Mouse (Mus musculus): ENCODE measurements around the gene Frg2f1. TPM values are rescaled to one million over a fixed set of nuclear protein-coding genes. Genes with fewer than 3 reads are reported as not detected.

Frg2f1 gene
- polyA plus RNA-seq, 1 experiment from 2014 or later = 6.3 TPM

DNA sequence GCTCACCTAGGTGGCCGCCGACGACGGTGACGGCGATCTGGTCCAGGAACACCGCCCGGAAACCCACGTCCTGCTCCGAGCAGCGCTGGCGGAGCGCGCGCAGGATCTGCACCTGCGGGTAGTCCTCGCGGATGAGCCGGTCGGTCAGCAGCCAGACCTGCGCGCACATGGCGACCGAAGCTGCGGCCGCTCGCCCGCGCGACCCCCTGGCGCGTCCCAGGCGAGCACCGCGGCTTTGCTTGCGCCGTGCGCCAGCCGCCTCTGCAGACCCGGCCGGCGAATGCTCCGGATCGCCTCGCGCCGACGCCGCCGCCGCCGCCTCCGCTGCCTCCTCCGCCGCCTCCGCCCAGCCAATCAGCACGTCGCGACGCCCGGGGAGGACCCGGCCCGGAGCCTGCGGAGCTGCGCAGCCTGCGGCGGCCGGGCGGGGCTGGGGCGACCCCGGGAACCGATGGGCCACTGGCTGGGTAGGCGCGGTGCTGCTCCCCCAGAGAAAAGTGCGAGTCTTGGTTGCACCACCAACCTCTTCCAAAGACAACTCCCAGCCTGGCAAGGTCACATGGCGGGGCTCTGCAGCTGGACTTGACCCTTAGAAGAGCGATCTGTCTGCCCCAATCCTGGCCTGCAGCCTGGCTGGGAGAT is 46.9 kb downstream of the Frg2f1 start, which contains the start of gene Rimkla:
Gene Rimkla (minus strand): TSS at position 338 of the 642 bp plus-strand sequence.
- peak within 1 kb of the TSS; percentile 94 for H3K4me2 ChIP-seq (replicated peaks)
- WGBS = under 1% methylated on average over 77 of the region's 77 CpGs
- no peaks in the 10 kb centered on the region for H3K36me3 ChIP-seq
- no peak within 1 kb of the TSS for H3K27ac ChIP-seq (replicated peaks)
- H3K4me3 ChIP-seq (replicated peaks) = peak within 1 kb of the TSS; percentile 52
- H3K9me3 ChIP-seq (replicated peaks) = no peaks in the 10 kb centered on the region
- H3K9ac ChIP-seq = no peak within 1 kb of the TSS
- H3K4me1 ChIP-seq = peaks cover 9% of the 10 kb centered on the region; the same call in 1 of the 2 replicates
- peak; percentile 80 for ATAC-seq (ENCODE audit: insufficient number of reproducible peaks, low FRiP score, low TSS enrichment, low read depth)
- H3K27me3 ChIP-seq = peaks cover 34% of the 10 kb centered on the region

DNA sequence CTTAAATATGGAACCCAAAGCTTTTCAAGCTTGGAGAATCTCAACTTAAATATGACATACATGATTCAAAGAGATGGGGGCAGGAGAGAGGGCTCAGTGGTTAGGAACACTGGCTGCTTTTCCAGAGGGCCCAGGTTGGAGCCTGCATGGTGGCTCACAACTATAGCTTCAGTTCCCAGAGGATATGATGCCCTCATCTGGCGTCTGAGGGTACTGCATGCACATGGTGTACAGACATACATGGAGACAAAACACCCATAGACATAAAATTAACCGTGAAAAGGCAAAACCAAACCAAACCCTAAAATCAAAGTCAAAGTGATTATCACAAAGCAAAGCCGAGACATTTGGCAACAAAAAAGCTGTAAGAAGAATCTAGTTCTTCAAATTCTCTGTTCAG is 48.5 kb downstream of the Frg2f1 start:
- Histone ChIP-seq H3K36me3 (no peaks in the 10 kb centered on the region), H3K4me1 (peaks cover 9% of the 10 kb centered on the region; the same call in 1 of the 2 replicates), H3K9me3 (replicated peaks) (no peaks in the 10 kb centered on the region), H3K27ac (replicated peaks) (no peak overlapping the region), H3K4me3 (replicated peaks) (no peak overlapping the region), H3K27me3 (peaks cover 34% of the 10 kb centered on the region), H3K4me2 (replicated peaks) (no peak overlapping the region), H3K9ac (no peak overlapping the region)
- WGBS = 76% methylated on average over 3 of the region's 3 CpGs
- no peak for ATAC-seq (ENCODE audit: insufficient number of reproducible peaks, low FRiP score, low TSS enrichment, low read depth)

DNA sequence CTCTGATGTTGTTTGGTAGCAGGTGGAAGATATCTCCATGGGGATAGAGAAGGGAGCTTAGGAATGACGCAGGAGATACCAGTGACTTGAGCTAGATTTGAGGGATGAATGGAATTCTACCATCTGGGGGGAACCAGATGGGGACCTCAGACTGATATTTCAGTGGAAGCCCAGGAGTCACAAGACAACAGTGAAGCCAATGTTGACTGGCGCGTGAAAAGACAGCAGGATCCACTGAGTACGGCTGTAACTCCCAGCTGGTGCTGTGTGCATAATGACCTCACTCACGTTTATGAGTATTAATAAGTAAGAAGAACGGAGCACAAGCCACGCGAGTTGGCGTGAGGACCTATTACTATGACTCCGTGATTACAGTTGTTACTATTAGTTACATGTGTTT is 49.7 kb downstream of the Frg2f1 start:
- Histone ChIP-seq H3K9me3 (replicated peaks) (no peaks in the 10 kb centered on the region), H3K27me3 (peaks cover 33% of the 10 kb centered on the region), H3K4me2 (replicated peaks) (no peak overlapping the region), H3K27ac (replicated peaks) (no peak overlapping the region), H3K4me3 (replicated peaks) (no peak overlapping the region), H3K9ac (no peak overlapping the region), H3K36me3 (no peaks in the 10 kb centered on the region), H3K4me1 (peaks cover 9% of the 10 kb centered on the region; the same call in 1 of the 2 replicates)
- no peak for ATAC-seq (ENCODE audit: insufficient number of reproducible peaks, low FRiP score, low TSS enrichment, low read depth)
- WGBS = 88% methylated on average over 10 of the region's 10 CpGs

DNA sequence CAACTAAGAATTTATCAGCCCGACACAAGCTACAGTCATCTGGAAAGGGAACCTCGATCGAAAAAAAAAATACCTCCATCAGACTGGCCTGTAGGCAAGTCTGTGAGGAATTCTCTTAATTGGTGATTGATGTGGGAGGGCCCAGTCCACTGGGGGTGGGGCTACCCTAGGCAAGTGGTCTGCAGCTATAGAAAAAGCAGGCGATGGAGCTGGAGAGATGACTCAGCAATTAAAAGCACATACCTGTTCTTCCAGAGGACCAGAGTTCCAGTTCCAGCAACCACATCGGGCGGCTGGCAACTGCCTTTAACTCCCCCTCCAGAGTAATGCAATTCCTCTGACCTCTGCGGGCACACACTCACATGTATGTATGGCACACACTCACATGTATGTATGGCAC is 54.4 kb downstream of the Frg2f1 start:
- WGBS = 61% methylated on average over 7 of the region's 7 CpGs
- no peaks in the 10 kb centered on the region for H3K36me3 ChIP-seq
- no peak overlapping the region for H3K4me3 ChIP-seq (replicated peaks)
- no peak overlapping the region for H3K9ac ChIP-seq
- H3K27me3 ChIP-seq = no peaks in the 10 kb centered on the region; the same call in 1 of the 2 replicates
- H3K4me2 ChIP-seq (replicated peaks) = no peak overlapping the region
- no peaks in the 10 kb centered on the region for H3K9me3 ChIP-seq (replicated peaks)
- H3K4me1 ChIP-seq = peaks cover 8% of the 10 kb centered on the region
- ATAC-seq (ENCODE audit: insufficient number of reproducible peaks, low FRiP score, low TSS enrichment, low read depth) = no peak
- no peak overlapping the region for H3K27ac ChIP-seq (replicated peaks)

DNA sequence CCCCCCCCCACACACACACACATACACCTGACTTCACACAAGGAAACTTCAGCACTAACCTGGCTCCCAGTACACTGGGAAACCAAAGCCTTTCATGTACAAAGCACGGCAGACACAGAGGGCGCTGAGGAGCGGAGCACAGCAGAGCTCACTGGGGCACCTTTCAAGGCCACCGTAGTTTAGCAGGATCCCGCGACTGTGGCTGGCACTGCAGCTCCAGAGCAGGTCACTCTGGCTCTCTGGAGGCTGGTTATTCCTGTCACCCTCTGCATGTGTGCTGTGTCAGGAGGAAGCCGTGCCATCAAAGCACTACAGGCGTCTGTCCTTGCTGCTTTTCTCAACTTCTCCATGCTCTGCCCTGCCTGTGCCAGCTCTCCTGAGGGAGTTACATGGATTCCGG is 56.3 kb downstream of the Frg2f1 start:
- no peaks in the 10 kb centered on the region for H3K36me3 ChIP-seq
- peaks cover 8% of the 10 kb centered on the region for H3K4me1 ChIP-seq
- WGBS = 53% methylated on average over 9 of the region's 9 CpGs
- ATAC-seq (ENCODE audit: insufficient number of reproducible peaks, low FRiP score, low TSS enrichment, low read depth) = no peak
- H3K27ac ChIP-seq (replicated peaks) = no peak overlapping the region
- H3K4me3 ChIP-seq (replicated peaks) = no peak overlapping the region
- H3K9me3 ChIP-seq (replicated peaks) = no peaks in the 10 kb centered on the region
- no peak overlapping the region for H3K9ac ChIP-seq
- H3K4me2 ChIP-seq (replicated peaks) = no peak overlapping the region
- H3K27me3 ChIP-seq = no peaks in the 10 kb centered on the region; the same call in 1 of the 2 replicates

Other genes with a start within 250 kb of the Frg2f1 start
- gene Ybx1, start 244.9 kb downstream of the Frg2f1 start, polyA plus RNA-seq (2015; fragmentation: Nextera tagmentation; extraction: Ambion mirVana) = 577 and 601 TPM in 2 replicates
- gene Ppih, start 219.0 kb downstream of the Frg2f1 start, polyA plus RNA-seq (2015; fragmentation: Nextera tagmentation; extraction: Ambion mirVana) = 76.8 and 84.3 TPM in 2 replicates
- gene Ccdc30, start 124.0 kb downstream of the Frg2f1 start, polyA plus RNA-seq (2015; fragmentation: Nextera tagmentation; extraction: Ambion mirVana) = 8.7 and 10.5 TPM in 2 replicates
- gene Ppcs, start 117.1 kb downstream of the Frg2f1 start, polyA plus RNA-seq (2015; fragmentation: Nextera tagmentation; extraction: Ambion mirVana) = 23.7 and 26.8 TPM in 2 replicates
- 1.8 and 2.1 TPM in 2 replicates for gene Zmynd12, start 116.7 kb downstream of the Frg2f1 start, polyA plus RNA-seq (2015; fragmentation: Nextera tagmentation; extraction: Ambion mirVana)
- 0.45 and 0.50 TPM in 2 replicates for gene Rimkla, start 46.9 kb downstream of the Frg2f1 start, polyA plus RNA-seq (2015; fragmentation: Nextera tagmentation; extraction: Ambion mirVana)
- 24.3 and 26.1 TPM in 2 replicates for gene Foxj3, start 2.5 kb downstream of the Frg2f1 start, polyA plus RNA-seq (2015; fragmentation: Nextera tagmentation; extraction: Ambion mirVana)
- not detected in 2 replicates for gene Guca2a, start 98.2 kb upstream of the Frg2f1 start, polyA plus RNA-seq (2015; fragmentation: Nextera tagmentation; extraction: Ambion mirVana)
- not detected in 2 replicates for gene Guca2b, start 119.4 kb upstream of the Frg2f1 start, polyA plus RNA-seq (2015; fragmentation: Nextera tagmentation; extraction: Ambion mirVana)
- gene Hivep3, start 194.3 kb upstream of the Frg2f1 start, polyA plus RNA-seq (2015; fragmentation: Nextera tagmentation; extraction: Ambion mirVana) = 5.3 and 6.8 TPM in 2 replicates